Mouse (Mus musculus): ENCODE results near the gene Snx5. TPM values are rescaled to one million over a fixed set of nuclear protein-coding genes. Genes with fewer than 3 reads are reported as not detected.

The Snx5 gene
- total RNA-seq, 4 experiments from 2014 or later = 92.5 to 112 (median 101) TPM

DNA sequence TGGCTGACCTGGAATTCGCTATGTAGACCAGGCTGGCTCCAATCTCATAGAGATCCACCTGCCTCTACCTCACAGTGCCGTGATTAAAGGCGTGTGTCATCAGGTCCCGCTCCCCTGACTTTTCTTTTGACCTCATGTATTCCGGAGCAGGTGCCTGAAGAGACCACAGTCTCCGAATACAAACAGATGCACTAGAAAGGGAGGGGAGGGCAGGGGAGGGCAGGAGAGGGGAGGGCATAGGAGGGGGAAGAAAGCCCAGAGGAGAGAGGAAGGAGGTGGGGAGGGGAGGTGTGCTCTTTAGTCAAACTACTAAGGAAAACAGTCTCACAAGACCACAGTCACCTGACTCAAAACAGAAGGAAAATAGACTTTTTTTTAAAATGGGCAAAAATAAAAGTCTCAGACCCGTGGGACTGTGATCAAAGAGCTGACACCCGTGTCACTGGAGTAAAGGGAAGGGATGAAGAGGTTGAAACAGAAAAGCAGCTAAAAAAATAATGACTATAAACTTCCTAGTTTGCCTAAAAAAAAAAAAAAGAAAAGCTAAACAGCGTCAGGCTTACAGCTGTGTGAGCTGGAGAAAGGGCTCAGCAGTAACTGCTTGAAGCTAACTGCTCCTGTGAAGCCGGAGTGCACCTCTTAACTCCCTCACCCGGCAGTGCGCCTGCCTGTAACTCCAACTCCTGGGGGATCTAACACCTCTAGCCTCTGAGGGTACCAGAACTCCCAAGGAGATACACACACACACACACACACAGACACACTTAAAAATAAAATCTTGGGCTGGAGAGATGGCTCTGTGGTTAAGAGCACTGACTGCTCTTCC is 42.0 kb downstream of the Snx5 start:
- no peak for DNase-seq

DNA sequence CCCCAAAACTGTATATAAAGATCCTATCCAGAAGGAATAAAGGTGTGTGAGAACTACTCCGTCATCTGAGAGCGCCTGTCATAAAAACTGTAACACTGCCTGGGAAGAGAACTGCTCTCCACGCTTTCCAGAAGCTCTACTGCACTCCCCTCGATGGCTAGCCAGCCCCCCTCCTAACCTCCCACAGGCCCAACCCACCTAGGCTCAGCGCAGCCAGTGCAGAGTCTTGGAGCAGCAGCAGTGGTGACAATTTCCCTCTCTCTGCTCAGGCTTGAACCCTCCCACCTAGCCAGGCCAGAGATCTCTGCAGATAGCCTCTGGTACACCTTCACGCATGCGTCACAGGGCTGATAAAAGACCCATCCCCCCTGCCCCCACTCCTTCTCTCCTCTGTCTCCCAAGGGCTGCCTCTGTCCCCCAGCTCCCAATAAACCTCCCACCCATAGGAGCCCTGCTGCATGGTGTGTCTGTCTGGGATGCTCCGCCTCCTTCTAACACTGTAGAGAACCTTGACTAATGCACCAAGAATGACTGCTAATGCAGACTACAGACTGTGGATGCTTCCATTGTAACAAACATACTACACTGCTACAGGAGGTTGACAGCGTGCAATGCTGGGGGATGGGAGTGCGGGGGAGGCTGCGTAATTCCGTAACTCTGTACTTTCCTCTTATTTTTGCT is 43.7 kb downstream of the Snx5 start:
- DNase-seq = no peak

DNA sequence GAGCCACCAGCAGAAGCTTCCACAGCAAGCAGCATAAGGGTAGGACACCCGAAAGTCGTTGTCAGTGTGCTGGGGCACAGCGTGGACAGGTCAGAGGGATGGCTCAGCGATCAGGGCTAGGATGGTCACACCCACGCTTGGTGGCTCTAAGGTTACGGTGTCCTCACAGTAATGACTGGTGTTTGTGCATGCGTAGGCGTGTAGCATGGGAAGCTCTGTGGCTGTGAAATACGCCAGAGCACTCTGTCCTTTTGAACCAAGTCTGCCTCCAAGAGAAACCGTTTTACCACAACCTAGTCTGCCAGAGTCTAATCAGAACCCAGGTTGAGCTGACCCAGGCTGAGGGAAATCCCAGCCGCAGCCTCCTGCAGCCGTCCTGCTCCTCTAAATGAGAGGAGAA is 46.4 kb downstream of the Snx5 start:
- DNase-seq = no peak

DNA sequence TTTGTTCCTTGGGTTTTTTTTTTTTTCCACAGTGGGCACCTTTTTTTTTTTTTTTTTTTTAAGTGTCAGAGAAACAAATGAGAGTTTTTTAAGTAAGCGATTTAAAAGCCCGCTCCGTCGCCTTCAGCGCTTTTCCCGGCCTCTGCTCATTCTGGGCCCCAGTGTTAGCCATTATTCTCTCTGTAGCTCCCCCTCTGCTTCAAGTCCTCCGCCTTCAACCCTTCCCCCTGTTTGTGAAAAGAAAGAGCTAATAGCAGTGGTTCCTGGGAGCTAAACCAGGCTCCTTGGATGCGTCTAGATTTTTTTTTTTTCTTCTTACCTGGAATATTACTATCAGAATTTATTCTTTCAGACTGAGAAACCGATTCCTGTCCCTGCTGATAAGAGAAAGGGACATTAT is 55.1 kb downstream of the Snx5 start:
- no peak for DNase-seq

DNA sequence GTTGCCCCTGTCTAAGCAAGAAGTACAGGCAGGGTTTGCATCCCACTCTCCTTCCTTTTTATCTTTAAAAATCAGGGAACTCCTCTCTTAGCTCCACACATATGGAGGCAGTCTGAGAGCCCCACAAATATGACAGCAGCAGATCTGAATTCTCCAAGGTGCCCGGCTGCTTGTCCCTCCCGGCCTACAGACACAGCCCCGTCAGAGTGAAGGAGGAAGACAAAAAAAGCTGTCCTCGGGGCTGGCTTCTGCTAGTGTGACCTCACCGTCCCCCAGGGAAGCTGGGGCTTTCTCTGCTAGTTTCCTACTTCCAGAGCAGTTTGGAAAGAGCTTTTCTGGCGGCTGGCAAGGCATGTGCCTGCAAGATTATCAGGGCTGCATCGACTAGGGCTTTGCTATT is 55.5 kb downstream of the Snx5 start:
- no peak for DNase-seq

DNA sequence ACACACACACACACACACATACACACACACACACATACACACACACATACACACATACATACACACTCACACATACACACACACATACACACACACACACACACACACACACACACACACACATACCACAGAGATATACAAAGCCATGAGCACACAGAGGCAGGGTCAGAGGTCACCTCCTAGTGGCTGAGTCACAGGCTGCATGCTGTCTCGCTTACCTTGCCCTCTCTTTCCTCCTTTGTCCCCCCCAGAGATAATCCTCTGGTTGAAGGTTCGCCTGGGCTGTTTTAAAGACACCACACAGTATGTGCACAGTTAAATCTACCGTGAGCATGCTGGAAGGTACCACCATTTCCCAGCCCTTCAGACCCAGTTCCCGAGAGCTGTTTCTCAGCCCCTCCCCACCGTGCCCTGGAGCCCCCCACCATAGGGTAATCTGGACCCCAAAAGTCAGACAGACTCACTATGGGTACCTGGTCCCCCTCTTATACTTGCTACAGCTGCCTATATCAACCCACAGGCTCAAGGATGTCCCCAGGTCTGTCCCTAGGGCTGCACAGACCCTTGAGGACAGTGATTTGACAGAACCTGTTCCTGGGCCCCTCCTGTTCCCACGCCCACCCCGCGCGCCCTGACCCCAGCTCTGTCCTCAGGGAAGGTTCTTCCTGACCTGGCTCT is 56.1 kb downstream of the Snx5 start:
- DNase-seq = no peak

DNA sequence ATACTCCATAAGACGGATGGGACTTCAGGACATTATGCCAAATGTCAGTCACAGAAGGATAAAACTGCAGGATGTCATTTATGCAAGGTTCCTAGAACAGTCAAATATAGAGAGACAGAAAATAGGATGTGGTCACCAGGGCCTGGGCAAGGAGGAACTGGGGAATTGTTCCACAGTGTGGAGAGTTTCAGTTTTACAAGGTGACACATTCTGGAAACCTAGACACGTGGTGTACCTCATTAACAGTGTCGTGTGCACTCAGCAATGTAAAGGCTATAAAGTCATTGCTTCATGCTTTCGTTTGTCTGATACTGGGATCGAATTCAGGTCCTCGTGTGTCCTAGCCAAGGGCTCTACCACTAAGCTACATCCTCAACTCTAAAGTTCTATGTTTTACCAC is 56.9 kb downstream of the Snx5 start:
- DNase-seq = no peak

DNA sequence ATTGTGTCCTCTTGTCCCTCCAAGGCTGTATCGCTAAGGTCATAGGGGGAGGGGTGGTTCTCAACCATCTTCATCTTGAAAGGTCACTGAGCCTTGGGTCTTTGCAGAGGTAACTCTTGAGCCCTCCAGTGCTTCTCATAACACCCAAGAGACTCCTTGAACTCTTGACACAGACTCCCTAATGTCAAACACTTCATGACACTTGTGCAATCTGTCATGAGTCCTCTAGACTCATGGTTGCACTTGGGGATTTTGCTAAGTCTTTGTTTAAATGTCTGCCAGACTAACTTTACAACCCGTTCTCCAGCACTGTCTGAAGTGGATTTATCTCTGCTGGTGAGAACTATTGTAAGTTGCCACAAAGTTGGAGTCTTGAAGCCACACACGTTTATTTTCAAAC is 61.3 kb downstream of the Snx5 start:
- no peak for DNase-seq

DNA sequence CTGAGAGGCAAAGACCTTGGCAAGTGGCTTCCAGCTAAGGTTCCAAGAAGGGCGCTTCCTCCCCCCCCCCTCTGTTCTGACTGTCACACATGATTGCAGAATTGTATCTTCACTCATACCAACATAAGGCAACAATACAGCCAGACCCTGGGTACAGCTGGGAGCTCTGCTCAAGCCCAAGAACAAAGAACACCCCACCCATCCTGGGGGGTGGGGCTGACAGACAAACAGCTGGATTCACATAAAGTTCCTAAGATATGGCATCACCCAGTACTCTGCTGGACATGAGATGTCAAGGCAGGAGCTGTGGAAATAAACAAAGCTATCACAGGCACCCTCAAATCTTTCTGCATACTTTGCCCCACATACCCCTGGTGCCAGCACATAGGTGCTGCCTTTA is 63.3 kb downstream of the Snx5 start:
- DNase-seq = no peak

DNA sequence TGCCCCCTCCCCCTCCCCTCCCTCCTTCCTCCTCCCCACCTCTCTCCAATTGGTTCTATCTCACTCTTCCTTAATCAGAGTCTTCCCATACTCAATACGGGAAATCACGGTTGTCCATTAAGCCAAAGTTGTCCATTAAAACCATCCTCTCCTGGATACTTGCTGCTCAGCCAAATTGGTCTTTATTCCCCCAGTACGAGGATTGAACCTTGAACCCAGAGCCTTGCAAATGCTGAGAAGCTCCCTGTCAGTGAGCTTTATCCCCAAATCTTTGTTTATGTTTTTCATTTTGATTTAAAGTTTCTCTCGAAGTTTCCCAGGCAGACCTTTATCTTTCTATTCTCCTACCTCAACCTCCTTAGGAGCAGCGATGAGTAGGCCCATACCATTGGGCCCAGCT is 67.7 kb downstream of the Snx5 start:
- DNase-seq = no peak

DNA sequence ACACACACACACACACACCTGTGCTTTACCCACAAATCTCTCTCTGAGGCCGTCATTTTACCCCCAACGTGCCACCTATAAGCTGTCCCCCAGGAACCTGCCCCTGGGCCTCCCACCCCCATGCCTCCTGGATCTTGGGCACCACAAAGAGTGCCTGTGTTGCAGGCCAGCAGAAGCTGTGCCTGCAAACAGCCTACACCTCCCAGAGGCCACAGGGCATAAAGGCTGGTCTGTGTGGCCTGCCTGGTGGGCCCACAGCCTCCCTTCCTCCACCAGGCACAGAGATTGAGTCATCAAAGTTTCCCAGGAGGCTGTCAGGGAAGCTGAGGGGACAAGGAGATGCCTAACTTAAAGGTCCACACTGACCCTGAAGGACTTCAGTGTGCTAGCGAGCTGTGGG is 68.1 kb downstream of the Snx5 start:
- DNase-seq = no peak

DNA sequence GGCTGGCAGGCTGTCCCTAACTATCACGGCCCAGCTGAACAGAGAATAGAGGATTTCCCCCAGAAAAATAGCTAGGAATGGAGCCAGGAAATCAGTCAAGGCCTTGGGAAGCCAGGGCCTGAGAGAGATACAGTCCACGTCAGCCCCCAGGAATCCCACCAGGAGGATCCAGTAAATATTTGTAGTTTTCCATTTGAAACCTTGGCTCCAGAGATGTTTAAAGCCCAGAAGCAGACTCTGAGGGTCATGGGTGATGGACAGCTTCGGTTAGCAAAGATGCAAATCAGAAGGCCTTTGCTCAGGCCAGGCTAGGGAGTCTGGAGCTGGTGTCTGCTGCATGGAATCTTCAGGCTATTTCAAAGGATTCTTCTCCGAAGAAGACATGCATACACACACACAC is 68.6 kb downstream of the Snx5 start:
- DNase-seq = peak; percentile 54

Other genes starting within 250 kb of the Snx5 start
- gene Banf2, start 237.8 kb downstream of the Snx5 start, total RNA-seq (2022) = not detected
- 10 to 100 TPM; 16.5 to 31.4 (median 19.5) TPM for gene Mgme1, start 243 bp downstream of the Snx5 start, total RNA-seq (2022)
- not detected for gene Ovol2, start 61.2 kb upstream of the Snx5 start, total RNA-seq (2022)
- gene Kat14, start 98.1 kb upstream of the Snx5 start, total RNA-seq (2022) = 10 to 100 TPM; 26.2 to 34.0 (median 31.5) TPM
- 10 to 100 TPM in 2 of 4 experiments, 1 to 10 TPM in 2; 7.0 to 12.5 (median 9.8) TPM for gene Pet117, start 98.1 kb upstream of the Snx5 start, total RNA-seq (2022)